Mouse (Mus musculus) forebrain, embryonic 10.5 days (tissue): ENCODE measurements around the gene Atg4a. TPM values are rescaled to one million over a fixed set of nuclear protein-coding genes. Genes with fewer than 3 reads are reported as not detected.

Experiments used
- DNase-seq: peaks from one replicate; pipeline ENCODE4 v3.0.0-alpha.2; 2017; ENCODE audit warnings: low spot score; ENCODE audit errors: extremely low spot score
- H3K27ac ChIP-seq: fragments of 300-500 bp; sonication (generic); 2 replicates; pipeline ENCODE4 v1.5.1; 2016; ENCODE audit warnings: mild to moderate bottlenecking
- H3K27me3 ChIP-seq: fragments of 300-500 bp; sonication (generic); 2 replicates; pipeline ENCODE4 v1.6.1; 2016; ENCODE audit warnings: mild to moderate bottlenecking; ENCODE audit not compliant: poor library complexity, severe bottlenecking
- H3K36me3 ChIP-seq: fragments of 300-500 bp; sonication (generic); replicated peaks from 2 replicates; pipeline ENCODE4 v1.6.1; 2016; ENCODE audit warnings: mild to moderate bottlenecking, moderate library complexity
- H3K4me1 ChIP-seq: fragments of 300-500 bp; sonication (generic); 2 replicates; pipeline ENCODE4 v1.6.1; 2016
- H3K4me3 ChIP-seq: fragments of 300-500 bp; sonication (generic); 2 replicates; pipeline ENCODE4 v1.5.1; 2016; ENCODE audit warnings: mild to moderate bottlenecking, moderate library complexity
- H3K9me3 ChIP-seq: fragments of 300-500 bp; sonication (generic); 2 replicates; pipeline ENCODE4 v1.6.1; 2016; ENCODE audit warnings: mild to moderate bottlenecking, moderate library complexity
- WGBS: fragments of 180-500 bp; shearing (Covaris S2); methylation state at CpG from one replicate; pipeline ENCODE4 v1.1.7; 2016; 5-methylcytosine and 5-hydroxymethylcytosine counted together
- polyA plus RNA-seq: library from polyadenylated mRNA; unstranded; fragments of >200 nt; fragmentation: Nextera tagmentation; extraction: Ambion mirVana; gene quantifications from 2 replicates; pipeline ENCODE4 v1.2.1, GENCODE M21; 2016

Gene Atg4a
- polyA plus RNA-seq = 11.8 and 12.4 TPM in 2 replicates

- Histone ChIP-seq H3K27ac (peak within 1 kb of the TSS; percentile 75), H3K4me3 (peak within 1 kb of the TSS; percentile 57), H3K36me3 (no peaks in the 10 kb centered on the region), H3K4me1 (peaks cover 8% of the 10 kb centered on the region), H3K9me3 (no peaks in the 10 kb centered on the region), H3K27me3 (peaks cover 91% of the 10 kb centered on the region)
- DNase-seq = peak; percentile 84
- WGBS = 17% methylated on average over 23 of the region's 23 CpGs
Observed at GRCm38 (mm10) chrX:140956272-140956940, at the start of gene Atg4a, which contains the start of gene Psmd10. Atg4a (plus strand) TSS chrX:140956907. Psmd10 (minus strand) TSS chrX:140956728.

DNA sequence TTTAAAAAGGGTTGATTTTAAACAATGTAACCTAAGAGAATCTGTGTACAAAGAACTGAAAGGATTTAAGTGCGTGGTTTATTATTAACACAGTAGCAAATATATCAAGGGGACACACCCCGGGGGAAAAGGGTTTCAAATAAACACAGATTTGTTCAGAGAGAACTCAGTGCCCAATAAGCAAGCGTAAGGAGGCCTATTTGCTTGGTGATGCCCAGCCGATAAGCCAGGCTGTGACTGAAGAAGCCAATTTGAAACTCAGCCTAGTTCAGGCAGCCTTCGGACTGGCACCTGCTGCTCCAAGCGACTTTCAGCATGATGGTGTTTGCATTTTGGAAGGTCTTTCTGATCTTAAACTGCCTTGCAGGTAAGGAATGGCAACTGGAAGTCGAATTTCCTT is 49.3 kb upstream of the Atg4a start, which contains the start of gene Vsig1:
Gene Vsig1, plus strand, starts transcription at position 249 of the 400 bp plus-strand sequence.
- H3K27me3 ChIP-seq = peaks cover 84% of the 10 kb centered on the region
- no peaks in the 10 kb centered on the region for H3K4me1 ChIP-seq
- DNase-seq = no peak
- H3K9me3 ChIP-seq = no peaks in the 10 kb centered on the region
- WGBS = 84% methylated on average over 7 of the region's 7 CpGs
- no peaks in the 10 kb centered on the region for H3K36me3 ChIP-seq
- no peak within 1 kb of the TSS for H3K4me3 ChIP-seq
- no peak within 1 kb of the TSS for H3K27ac ChIP-seq

GRCm38 (mm10) chrX:140921321-140921720 is 35.4 kb upstream of the Atg4a start:
- Histone ChIP-seq H3K36me3 (no peaks in the 10 kb centered on the region), H3K9me3 (no peaks in the 10 kb centered on the region), H3K27me3 (peaks cover 98% of the 10 kb centered on the region), H3K4me1 (no peaks in the 10 kb centered on the region), H3K4me3 (no peak overlapping the region), H3K27ac (no peak overlapping the region)
- no peak for DNase-seq
- WGBS = 79% methylated on average over 6 of the region's 6 CpGs

GRCm38 (mm10) chrX:140932066-140932465 is 24.6 kb upstream of the Atg4a start:
- Histone ChIP-seq H3K4me3 (no peak overlapping the region), H3K9me3 (no peaks in the 10 kb centered on the region), H3K4me1 (no peaks in the 10 kb centered on the region), H3K27ac (no peak overlapping the region), H3K36me3 (no peaks in the 10 kb centered on the region), H3K27me3 (peaks cover 99% of the 10 kb centered on the region)
- DNase-seq = no peak
- WGBS = 71% methylated on average over 3 of the region's 3 CpGs

DNA sequence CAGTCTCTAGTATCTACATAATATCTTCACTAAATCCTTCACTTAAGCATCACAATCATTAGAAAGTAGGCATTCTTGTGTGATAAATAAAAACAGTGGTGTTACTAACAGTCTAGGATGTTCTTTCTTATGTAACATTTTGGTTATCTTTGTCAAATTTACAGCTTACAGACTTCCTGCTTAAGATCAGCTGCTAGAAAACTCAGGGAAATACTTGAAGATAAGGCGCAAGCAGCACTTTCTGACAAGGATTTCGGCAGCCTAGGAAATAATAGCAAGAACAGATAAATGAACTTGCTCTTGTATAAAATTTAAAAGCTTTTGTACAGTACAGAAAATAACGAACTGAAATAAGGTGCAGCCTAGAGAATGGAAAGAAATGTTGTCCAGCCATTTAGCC is 23.4 kb upstream of the Atg4a start:
- peaks cover 98% of the 10 kb centered on the region for H3K27me3 ChIP-seq
- no peaks in the 10 kb centered on the region for H3K36me3 ChIP-seq
- no peaks in the 10 kb centered on the region for H3K9me3 ChIP-seq
- H3K27ac ChIP-seq = no peak overlapping the region
- H3K4me3 ChIP-seq = no peak overlapping the region
- no peak for DNase-seq
- WGBS = 88% methylated on average over 3 of the region's 3 CpGs
- no peaks in the 10 kb centered on the region for H3K4me1 ChIP-seq

GRCm38 (mm10) chrX:140936271-140936670 is 20.4 kb upstream of the Atg4a start:
- no peaks in the 10 kb centered on the region for H3K4me1 ChIP-seq
- 76% methylated on average over 5 of the region's 5 CpGs for WGBS
- no peaks in the 10 kb centered on the region for H3K36me3 ChIP-seq
- H3K27ac ChIP-seq = no peak overlapping the region
- DNase-seq = no peak
- no peaks in the 10 kb centered on the region for H3K9me3 ChIP-seq
- no peak overlapping the region for H3K4me3 ChIP-seq
- peaks cover 94% of the 10 kb centered on the region for H3K27me3 ChIP-seq

DNA sequence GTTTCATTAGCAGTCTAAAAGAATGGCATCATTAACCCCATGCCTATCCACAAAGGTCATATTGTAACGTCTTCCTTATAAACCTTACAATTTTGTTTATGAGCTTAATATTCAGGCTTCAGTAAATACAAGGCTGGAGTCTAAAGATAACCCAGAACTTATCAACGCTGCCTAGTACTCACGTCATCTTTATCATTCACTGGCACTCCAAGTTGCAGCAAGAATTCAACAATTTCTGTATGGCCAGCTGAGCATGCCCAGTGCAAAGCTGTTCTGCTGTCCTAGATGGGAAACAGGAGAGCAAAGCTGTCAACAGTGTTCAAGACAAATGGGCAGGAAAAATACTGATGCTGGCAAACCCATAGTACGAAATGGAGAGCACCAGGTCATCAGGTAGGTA is 3.1 kb upstream of the Atg4a start:
- no peak for DNase-seq

DNA sequence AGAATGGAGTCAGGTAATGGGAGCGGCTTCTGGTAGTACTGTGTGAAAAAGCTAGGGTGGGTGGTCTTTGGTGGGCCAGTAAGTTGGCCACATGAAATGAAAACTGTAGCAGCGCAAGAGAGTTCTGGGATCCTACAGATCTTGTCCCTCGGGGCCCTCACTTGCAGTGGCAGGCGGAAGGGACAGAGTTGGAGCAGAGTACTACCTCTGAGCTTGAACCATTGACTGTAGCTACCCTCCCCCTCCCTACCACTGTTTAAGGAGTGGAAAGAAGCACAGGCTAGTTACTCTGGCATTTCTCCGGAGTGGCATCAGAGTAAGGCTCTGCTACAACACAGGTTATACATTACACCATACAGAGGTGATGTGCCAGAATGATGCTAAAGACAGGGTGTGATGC is 252 bp downstream of the Atg4a start:
- DNase-seq = no peak
- Histone ChIP-seq H3K4me1 (peaks cover 8% of the 10 kb centered on the region), H3K36me3 (no peaks in the 10 kb centered on the region), H3K27ac (no peak overlapping the region), H3K9me3 (no peaks in the 10 kb centered on the region), H3K27me3 (peaks cover 86% of the 10 kb centered on the region), H3K4me3 (peak overlapping the region; percentile 57)
- WGBS = 30% methylated on average over 5 of the region's 5 CpGs

More for the DNA sequence above, 3.1 kb upstream of the Atg4a start:
- H3K27ac ChIP-seq = no peak overlapping the region
- 90% methylated on average over 4 of the region's 4 CpGs for WGBS
- H3K9me3 ChIP-seq = no peaks in the 10 kb centered on the region
- H3K36me3 ChIP-seq = peaks cover 12% of the 10 kb centered on the region; the same call in 1 of the 2 replicates
- peaks cover 95% of the 10 kb centered on the region for H3K27me3 ChIP-seq
- H3K4me3 ChIP-seq = no peak overlapping the region
- H3K4me1 ChIP-seq = peaks cover 8% of the 10 kb centered on the region

DNA sequence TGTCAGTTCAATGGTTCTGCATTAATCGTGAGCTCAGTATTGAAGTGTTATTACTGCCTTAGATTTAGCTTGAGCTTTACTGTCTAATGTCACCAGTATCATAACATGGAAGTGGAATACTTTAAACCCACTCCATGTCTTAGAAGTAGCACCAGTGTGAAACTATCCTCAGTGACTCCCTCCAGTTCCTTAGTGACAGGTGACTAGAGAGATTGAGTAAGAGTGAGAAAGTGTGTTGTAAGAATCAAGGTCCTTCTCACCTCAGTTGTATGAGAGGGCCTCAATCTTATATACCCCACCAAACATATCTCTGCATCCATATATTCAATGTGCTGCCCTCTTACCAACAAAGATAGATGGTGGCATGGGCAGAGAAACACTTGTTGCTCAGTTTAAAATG is 22.2 kb downstream of the Atg4a start:
- H3K27ac ChIP-seq = no peak overlapping the region
- peaks cover 100% of the 10 kb centered on the region for H3K27me3 ChIP-seq
- 100% methylated on average over 1 of the region's 1 CpGs for WGBS

GRCm38 (mm10) chrX:140979546-140979945 is 22.8 kb downstream of the Atg4a start:
- DNase-seq = no peak
- H3K9me3 ChIP-seq = no peaks in the 10 kb centered on the region
- no peak overlapping the region for H3K27ac ChIP-seq
- 80% methylated on average over 2 of the region's 2 CpGs for WGBS
- peaks cover 100% of the 10 kb centered on the region for H3K27me3 ChIP-seq
- peaks cover 4% of the 10 kb centered on the region; the same call in 1 of the 2 replicates for H3K4me1 ChIP-seq
- no peak overlapping the region for H3K4me3 ChIP-seq
- H3K36me3 ChIP-seq = no peaks in the 10 kb centered on the region

More for the DNA sequence above, 22.2 kb downstream of the Atg4a start:
- peaks cover 2% of the 10 kb centered on the region; the same call in 1 of the 2 replicates for H3K4me1 ChIP-seq
- no peak for DNase-seq
- H3K36me3 ChIP-seq = no peaks in the 10 kb centered on the region
- no peaks in the 10 kb centered on the region for H3K9me3 ChIP-seq
- H3K4me3 ChIP-seq = no peak overlapping the region

DNA sequence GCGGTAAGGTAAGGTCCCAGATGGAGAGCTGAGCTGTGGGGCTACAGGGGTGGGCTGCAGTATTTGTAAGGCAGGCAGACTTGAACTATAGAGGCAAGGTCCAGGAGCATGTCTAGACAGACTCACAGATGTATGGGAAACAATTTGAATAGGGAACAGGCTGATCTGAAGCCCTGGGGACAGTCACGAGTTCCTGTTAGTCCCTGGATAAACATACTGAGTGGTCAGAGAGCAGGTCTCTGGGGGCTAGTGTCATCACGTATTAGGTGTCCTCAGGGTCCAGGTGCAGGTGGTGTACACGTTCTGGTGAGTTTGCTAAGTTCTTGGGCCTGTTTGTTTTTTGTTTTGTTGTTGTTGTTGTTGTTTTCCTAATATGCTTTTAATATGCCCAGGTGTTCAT is 23.5 kb downstream of the Atg4a start:
- H3K27me3 ChIP-seq = peaks cover 100% of the 10 kb centered on the region
- H3K27ac ChIP-seq = no peak overlapping the region
- no peak for DNase-seq
- H3K36me3 ChIP-seq = no peaks in the 10 kb centered on the region
- H3K9me3 ChIP-seq = no peaks in the 10 kb centered on the region
- no peak overlapping the region for H3K4me3 ChIP-seq
- H3K4me1 ChIP-seq = peaks cover 4% of the 10 kb centered on the region; the same call in 1 of the 2 replicates
- 76% methylated on average over 4 of the region's 4 CpGs for WGBS

- DNase-seq = no peak
- Histone ChIP-seq H3K9me3 (no peaks in the 10 kb centered on the region), H3K27me3 (peaks cover 100% of the 10 kb centered on the region), H3K27ac (no peak overlapping the region), H3K4me1 (peaks cover 4% of the 10 kb centered on the region; the same call in 1 of the 2 replicates), H3K36me3 (no peaks in the 10 kb centered on the region), H3K4me3 (no peak overlapping the region)
- WGBS = 59% methylated on average over 6 of the region's 6 CpGs
Observed at GRCm38 (mm10) chrX:140983206-140983960, 26.7 kb downstream of the Atg4a start.

- DNase-seq = no peak
- Histone ChIP-seq H3K36me3 (no peaks in the 10 kb centered on the region), H3K27ac (no peak overlapping the region), H3K4me1 (peaks cover 4% of the 10 kb centered on the region; the same call in 1 of the 2 replicates), H3K4me3 (no peak overlapping the region), H3K27me3 (peaks cover 100% of the 10 kb centered on the region), H3K9me3 (no peaks in the 10 kb centered on the region)
- WGBS = 77% methylated on average over 6 of the region's 6 CpGs
Observed at GRCm38 (mm10) chrX:140984795-140985194, 28.1 kb downstream of the Atg4a start.
